Mouse (Mus musculus) neural tube, embryonic 11.5 days (tissue): ENCODE results near the gene Tmc8. TPM values are rescaled to one million over a fixed set of nuclear protein-coding genes. Genes with fewer than 3 reads are reported as not detected.

ENCODE experiments used
- ATAC-seq: fragments of 200-750 bp; cut with Nextera tagmentation; 2 replicates; pipeline ENCODE4 v1.8.0; 2017; ENCODE audit warnings: moderate number of reproducible peaks, mild to moderate bottlenecking, moderate TSS enrichment, moderate library complexity; ENCODE audit not compliant: insufficient read depth, low FRiP score, low TSS enrichment
- DNase-seq: peaks from one replicate; pipeline ENCODE4 v3.0.0-alpha.2; 2015; ENCODE audit warnings: low spot score
- H3K27ac ChIP-seq: fragments of 300-500 bp; sonication (generic); 2 replicates; pipeline ENCODE4 v1.5.1; 2014; ENCODE audit warnings: low read depth, mild to moderate bottlenecking, low read length
- H3K27me3 ChIP-seq: fragments of 300-500 bp; sonication (generic); 2 replicates; pipeline ENCODE4 v1.6.1; 2014; ENCODE audit warnings: mild to moderate bottlenecking, low read length, mixed read lengths; ENCODE audit not compliant: control insufficient read depth, insufficient read depth
- H3K36me3 ChIP-seq: fragments of 300-500 bp; sonication (generic); 2 replicates; pipeline ENCODE4 v1.6.1; 2014; ENCODE audit warnings: mild to moderate bottlenecking, low read length, moderate library complexity, mixed read lengths; ENCODE audit not compliant: control insufficient read depth, insufficient read depth
- H3K4me1 ChIP-seq: fragments of 300-500 bp; sonication (generic); 2 replicates; pipeline ENCODE4 v1.6.1; 2014; ENCODE audit warnings: low read length, mixed read lengths; ENCODE audit not compliant: control insufficient read depth, insufficient read depth
- H3K4me2 ChIP-seq: fragments of 300-500 bp; sonication (generic); 2 replicates; pipeline ENCODE4 v1.6.1; 2014; ENCODE audit warnings: low read depth, mild to moderate bottlenecking, moderate library complexity
- H3K4me3 ChIP-seq: fragments of 300-500 bp; sonication (generic); 2 replicates; pipeline ENCODE4 v1.5.1; 2014; ENCODE audit warnings: low read depth, low read length
- H3K9ac ChIP-seq: fragments of 300-500 bp; sonication (generic); 2 replicates; pipeline ENCODE4 v1.6.1; 2014; ENCODE audit warnings: mild to moderate bottlenecking, low read length
- H3K9me3 ChIP-seq: fragments of 300-500 bp; sonication (generic); 2 replicates; pipeline ENCODE4 v1.6.1; 2016; ENCODE audit warnings: low read length; ENCODE audit not compliant: control insufficient read depth
- WGBS: fragments of 180-500 bp; shearing (Covaris S2); extraction: QIAGEN DNeasy Blood & Tissue Kit; methylation state at CpG from one replicate; pipeline ENCODE4 v1.1.7; 2014; 5-methylcytosine and 5-hydroxymethylcytosine counted together
- polyA plus RNA-seq: library from polyadenylated mRNA; unstranded; fragments of >200 nt; fragmentation: Nextera tagmentation; extraction: Ambion mirVana; gene quantifications from 2 replicates; pipeline ENCODE4 v1.2.1, GENCODE M21; 2014

Tmc8 gene
- polyA plus RNA-seq, 1 experiment from 2014 or later = 1.8 TPM

DNA sequence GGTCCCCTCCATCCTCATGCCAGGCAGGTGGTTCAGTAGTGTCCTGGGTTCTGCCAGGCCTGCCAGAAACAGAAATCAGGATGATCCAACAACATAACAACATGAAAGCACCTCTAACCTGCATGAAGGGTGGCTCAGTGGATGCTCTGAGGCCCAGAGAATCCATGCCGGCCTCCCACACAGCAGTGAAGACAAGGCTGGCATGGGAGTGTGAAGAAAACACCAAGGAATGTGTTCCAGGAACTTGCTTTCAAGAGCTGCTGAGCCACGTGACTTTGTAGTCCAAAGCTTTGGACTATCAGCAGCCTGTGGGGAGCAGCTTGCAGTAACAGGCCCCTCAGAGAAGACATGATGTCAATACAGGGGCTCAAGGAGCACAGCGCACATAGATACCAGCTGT is 15.6 kb upstream of the Tmc8 start:
- Histone ChIP-seq H3K27ac (no peak overlapping the region), H3K4me3 (no peak overlapping the region), H3K27me3 (no peaks in the 10 kb centered on the region), H3K9me3 (no peaks in the 10 kb centered on the region), H3K9ac (no peak overlapping the region), H3K4me2 (no peak overlapping the region), H3K36me3 (peaks cover 9% of the 10 kb centered on the region), H3K4me1 (no peaks in the 10 kb centered on the region; the same call in 1 of the 2 replicates)
- DNase-seq (no peak), ATAC-seq (no peak)
- 88% methylated on average over 3 of the region's 3 CpGs for WGBS

- no peaks in the 10 kb centered on the region; the same call in 1 of the 2 replicates for H3K4me1 ChIP-seq
- no peaks in the 10 kb centered on the region for H3K9me3 ChIP-seq
- no peak overlapping the region for H3K4me2 ChIP-seq
- no peak overlapping the region for H3K9ac ChIP-seq
- peaks cover 3% of the 10 kb centered on the region for H3K36me3 ChIP-seq
- 88% methylated on average over 20 of the region's 20 CpGs for WGBS
- no peak for DNase-seq
- ATAC-seq = no peak
- no peaks in the 10 kb centered on the region for H3K27me3 ChIP-seq
- no peak overlapping the region for H3K27ac ChIP-seq
- no peak overlapping the region for H3K4me3 ChIP-seq
Observed at GRCm38 (mm10) chr11:117768725-117769682, 12.9 kb upstream of the Tmc8 start.

- H3K9ac ChIP-seq = no peak overlapping the region
- peak; percentile 27 for DNase-seq
- H3K27ac ChIP-seq = no peak overlapping the region
- WGBS = 76% methylated on average over 7 of the region's 7 CpGs
- no peak overlapping the region for H3K4me2 ChIP-seq
- H3K4me1 ChIP-seq = no peaks in the 10 kb centered on the region; the same call in 1 of the 2 replicates
- H3K4me3 ChIP-seq = no peak overlapping the region
- no peaks in the 10 kb centered on the region for H3K27me3 ChIP-seq
- H3K36me3 ChIP-seq = no peaks in the 10 kb centered on the region; the same call in 1 of the 2 replicates
- no peaks in the 10 kb centered on the region for H3K9me3 ChIP-seq
- ATAC-seq = no peak
Observed at GRCm38 (mm10) chr11:117769683-117770047, 12.2 kb upstream of the Tmc8 start.

GRCm38 (mm10) chr11:117770407-117770806 is 11.5 kb upstream of the Tmc8 start:
- Histone ChIP-seq H3K4me1 (no peaks in the 10 kb centered on the region; the same call in 1 of the 2 replicates), H3K27me3 (no peaks in the 10 kb centered on the region), H3K4me3 (no peak overlapping the region), H3K36me3 (no peaks in the 10 kb centered on the region; the same call in 1 of the 2 replicates), H3K27ac (no peak overlapping the region), H3K9ac (no peak overlapping the region), H3K4me2 (no peak overlapping the region), H3K9me3 (no peaks in the 10 kb centered on the region)
- ATAC-seq (no peak), DNase-seq (no peak)
- 88% methylated on average over 10 of the region's 10 CpGs for WGBS

DNA sequence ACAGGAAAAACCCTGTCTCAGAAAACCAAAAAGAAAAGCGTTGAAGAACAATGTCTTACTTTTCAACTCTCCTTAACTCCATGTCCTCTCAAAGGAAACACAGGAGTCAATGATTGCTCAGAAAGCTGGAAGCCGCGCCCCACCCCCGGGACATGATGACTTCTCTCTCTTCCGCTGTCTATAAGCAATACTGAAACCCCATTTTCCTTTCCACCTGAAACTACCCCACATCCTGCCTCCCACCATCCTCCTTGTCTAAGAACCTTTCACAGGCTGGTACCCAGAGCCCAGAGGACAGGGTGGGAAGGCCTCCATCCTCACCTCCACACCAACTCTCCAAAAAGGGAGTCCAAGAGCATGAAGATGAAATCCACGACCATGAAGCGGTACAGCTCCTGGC is 9.5 kb upstream of the Tmc8 start:
- no peak for DNase-seq
- no peaks in the 10 kb centered on the region; the same call in 1 of the 2 replicates for H3K4me1 ChIP-seq
- 93% methylated on average over 7 of the region's 7 CpGs for WGBS
- no peak overlapping the region for H3K9ac ChIP-seq
- no peak overlapping the region for H3K27ac ChIP-seq
- no peak for ATAC-seq
- H3K9me3 ChIP-seq = no peaks in the 10 kb centered on the region
- no peaks in the 10 kb centered on the region for H3K27me3 ChIP-seq
- H3K36me3 ChIP-seq = no peaks in the 10 kb centered on the region; the same call in 1 of the 2 replicates
- H3K4me2 ChIP-seq = no peak overlapping the region
- no peak overlapping the region for H3K4me3 ChIP-seq

GRCm38 (mm10) chr11:117774925-117775324 is 7.0 kb upstream of the Tmc8 start:
- Histone ChIP-seq H3K9me3 (no peaks in the 10 kb centered on the region), H3K9ac (no peak overlapping the region), H3K4me1 (peaks cover 13% of the 10 kb centered on the region), H3K27ac (no peak overlapping the region), H3K27me3 (no peaks in the 10 kb centered on the region), H3K4me2 (no peak overlapping the region), H3K4me3 (no peak overlapping the region), H3K36me3 (no peaks in the 10 kb centered on the region; the same call in 1 of the 2 replicates)
- 93% methylated on average over 10 of the region's 10 CpGs for WGBS
- no peak for ATAC-seq
- no peak for DNase-seq

- H3K4me1 ChIP-seq = peaks cover 19% of the 10 kb centered on the region
- no peak overlapping the region for H3K4me2 ChIP-seq
- DNase-seq = no peak
- H3K4me3 ChIP-seq = no peak overlapping the region
- no peaks in the 10 kb centered on the region for H3K27me3 ChIP-seq
- WGBS = 95% methylated on average over 11 of the region's 13 CpGs
- no peaks in the 10 kb centered on the region; the same call in 1 of the 2 replicates for H3K36me3 ChIP-seq
- H3K9ac ChIP-seq = no peak overlapping the region
- ATAC-seq = no peak
- no peaks in the 10 kb centered on the region for H3K9me3 ChIP-seq
- no peak overlapping the region for H3K27ac ChIP-seq
Observed at GRCm38 (mm10) chr11:117775540-117775939, 6.3 kb upstream of the Tmc8 start.

- H3K9me3 ChIP-seq = no peaks in the 10 kb centered on the region
- H3K4me3 ChIP-seq = no peak overlapping the region
- no peak for DNase-seq
- H3K4me1 ChIP-seq = peaks cover 26% of the 10 kb centered on the region
- no peak for ATAC-seq
- no peaks in the 10 kb centered on the region; the same call in 1 of the 2 replicates for H3K36me3 ChIP-seq
- no peak overlapping the region for H3K27ac ChIP-seq
- WGBS = 83% methylated on average over 14 of the region's 14 CpGs
- no peak overlapping the region for H3K9ac ChIP-seq
- H3K4me2 ChIP-seq = no peak overlapping the region
- 0 out of 2 replicates have a peak, but pooled peaks cover 4% of the 10 kb centered on the region for H3K27me3 ChIP-seq
Observed at GRCm38 (mm10) chr11:117776085-117776792, 5.6 kb upstream of the Tmc8 start.
